In the genomic region with DNA sequence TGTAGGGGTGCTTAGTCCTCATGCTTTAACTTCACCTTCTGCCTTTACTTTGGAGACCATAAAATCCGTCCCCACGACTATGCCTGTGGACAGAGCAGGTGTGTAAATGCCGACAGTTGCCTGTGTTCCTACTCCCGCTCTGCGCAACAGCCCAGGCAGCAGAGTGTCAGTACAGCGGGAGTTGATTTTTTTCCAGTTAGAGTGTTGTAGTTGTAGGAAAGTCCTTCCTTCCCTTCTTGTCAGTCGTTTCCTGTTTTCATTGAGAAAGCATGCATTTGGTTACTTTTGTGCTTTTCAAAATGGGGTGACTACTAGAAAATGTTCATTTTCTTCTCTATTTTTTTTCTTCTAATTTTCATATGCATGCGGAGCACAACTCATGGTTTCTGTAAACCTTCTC, we compare ENCODE assay signal across 9 mouse cellular contexts. TPM values are rescaled to one million over a fixed set of nuclear protein-coding genes. Genes with fewer than 3 reads are reported as not detected.
DNase-seq lines count a peak whose midpoint lies in the region; ATAC-seq and TF ChIP-seq lines count a peak whose summit lies in the region.
"Had no signal": no experiment of that assay in that cellular context is flagged by ENCODE, and none has a peak within 500 bp of the region (broad histone marks: within the 10 kb centered on the region; RNA-seq: fewer than 3 reads in every experiment).

No protein-coding gene starts in this region.

- H3K9me3 ChIP-seq in heart, embryonic 16.5 days (replicated peaks; ENCODE audit: control insufficient read depth, low read length): no peaks in the 10 kb centered on the region
- H3K9me3 ChIP-seq in liver, postnatal 0 days (ENCODE audit: low read length): no peaks in the 10 kb centered on the region
- no peaks in the 10 kb centered on the region for H3K9me3 ChIP-seq in lung, postnatal 0 days (ENCODE audit: low read length)
- H3K9me3 ChIP-seq: limb, embryonic 10.5 days had no signal

- WGBS in heart, embryonic 16.5 days: 63% methylated on average over 8 of the region's 8 CpGs
- 41% methylated on average over 8 of the region's 8 CpGs for WGBS in liver, postnatal 0 days (ENCODE audit: insufficient replicate concordance)
- WGBS in lung, postnatal 0 days: 70% methylated on average over 8 of the region's 8 CpGs

- peaks cover 50% of the 10 kb centered on the region for H3K4me1 ChIP-seq in heart, embryonic 16.5 days (ENCODE audit: control insufficient read depth, insufficient read depth, low read length)
- peaks cover 16% of the 10 kb centered on the region for H3K4me1 ChIP-seq in liver, postnatal 0 days (ENCODE audit: insufficient read depth)
- peaks cover 6% of the 10 kb centered on the region; the same call in 1 of the 2 replicates for H3K4me1 ChIP-seq in lung, postnatal 0 days (ENCODE audit: insufficient read depth, low read depth, low read length)

- H3K27me3 ChIP-seq in heart, embryonic 16.5 days (ENCODE audit: control insufficient read depth, insufficient read depth, low read length): no peaks in the 10 kb centered on the region
- no peaks in the 10 kb centered on the region for H3K27me3 ChIP-seq in liver, postnatal 0 days (ENCODE audit: insufficient read depth, low read length)
- H3K27me3 ChIP-seq in lung, postnatal 0 days (replicated peaks; ENCODE audit: insufficient read depth, low read length): no peaks in the 10 kb centered on the region

- H3K9ac ChIP-seq in heart, embryonic 16.5 days (ENCODE audit: low read length): peak overlapping the region; percentile 98
- no peak overlapping the region for H3K9ac ChIP-seq in liver, postnatal 0 days (replicated peaks)
- H3K9ac ChIP-seq in lung, postnatal 0 days (replicated peaks; ENCODE audit: low read depth): no peak overlapping the region
- H3K9ac ChIP-seq: lung, embryonic 14.5 days had no signal

- TF ChIP-seq EP300 in liver, postnatal 0 days (IDR thresholded peaks at IDR 0.05; ENCODE audit: low read depth): no peak
- TF ChIP-seq EP300 in lung, postnatal 0 days (IDR thresholded peaks at IDR 0.05): no peak

- TF ChIP-seq CTCF in liver, postnatal 0 days (IDR thresholded peaks at IDR 0.05; ENCODE audit: low read depth): no peak
- no peak for TF ChIP-seq CTCF in lung, postnatal 0 days (IDR thresholded peaks at IDR 0.05)

- peak overlapping the region; percentile 94 for H3K27ac ChIP-seq in heart, embryonic 16.5 days (ENCODE audit: low read length)
- no peak overlapping the region for H3K27ac ChIP-seq in liver, postnatal 0 days (ENCODE audit: low read depth)
- no peak overlapping the region for H3K27ac ChIP-seq in lung, postnatal 0 days (ENCODE audit: low read length)

- peaks cover 60% of the 10 kb centered on the region for H3K36me3 ChIP-seq in heart, embryonic 16.5 days (ENCODE audit: control insufficient read depth, insufficient read depth)
- H3K36me3 ChIP-seq in liver, postnatal 0 days (replicated peaks; ENCODE audit: insufficient read depth, low read length): 0 out of 2 replicates have a peak, but pooled peaks cover 6% of the 10 kb centered on the region
- H3K36me3 ChIP-seq in lung, postnatal 0 days (ENCODE audit: insufficient read depth, low read length): no peaks in the 10 kb centered on the region; the same call in 1 of the 2 replicates

- H3K4me3 ChIP-seq in heart, embryonic 16.5 days (ENCODE audit: low read length): peak overlapping the region; percentile 17; the same call in 1 of the 2 replicates
- H3K4me3 ChIP-seq in liver, postnatal 0 days (ENCODE audit: low read depth, low read length): no peak overlapping the region
- H3K4me3 ChIP-seq in lung, postnatal 0 days (ENCODE audit: low read depth, low read length): no peak overlapping the region
- H3K4me3 ChIP-seq: limb, embryonic 10.5 days had no signal

- peak overlapping the region; percentile 86 for H3K4me2 ChIP-seq in heart, embryonic 16.5 days (ENCODE audit: low read depth, low read length)
- H3K4me2 ChIP-seq in liver, postnatal 0 days (ENCODE audit: low read depth, low read length): peak overlapping the region; percentile 27; the same call in 1 of the 2 replicates
- no peak overlapping the region; the same call in 1 of the 2 replicates for H3K4me2 ChIP-seq in lung, postnatal 0 days (replicated peaks; ENCODE audit: low read depth, low read length)
- H3K4me2 ChIP-seq: lung, embryonic 14.5 days had no signal

- ATAC-seq in heart, embryonic 16.5 days (replicated peaks; ENCODE audit: extremely low read depth, insufficient read depth, low FRiP score): no peak
- no peak for ATAC-seq in liver, postnatal 0 days
- peak; percentile 53 for ATAC-seq in common myeloid progenitor, adult 5-6 weeks (replicated peaks; ENCODE audit: low read depth, poor library complexity, severe bottlenecking)
- ATAC-seq in lung, postnatal 0 days: no peak

- DNase-seq in heart, adult 18-20 months: no peak
- DNase-seq in liver, postnatal 0 days: no peak
- no peak for DNase-seq in liver
- peak; percentile 56 for DNase-seq in induced T-regulatory cell, adult 2 months (ENCODE audit: low read depth)
- no peak for DNase-seq in lung, postnatal 0 days (ENCODE audit: low spot score)
- DNase-seq: lung, embryonic 14.5 days had no signal

RNA-seq across cellular contexts. Expression of gene Lbh, which starts 8.9 kb away (rescaled TPM):
- polyA plus RNA-seq in heart, embryonic 16.5 days (2015; fragmentation: Nextera tagmentation; extraction: Ambion mirVana): 28.4 and 30.1 TPM in 2 replicates
- 100 to 1,000 TPM; 432 to 483 TPM for total RNA-seq in heart, adult 18-20 months (2021)
- 0.79 and 0.94 TPM in 2 replicates for polyA plus RNA-seq in liver, postnatal 0 days (2015; fragmentation: Nextera tagmentation; extraction: Ambion mirVana)
- total RNA-seq in common myeloid progenitor, adult 5-6 weeks (2017): 18.0 and 18.1 TPM in 2 replicates
- 16.2 and 19.2 TPM in 2 replicates for polyA plus RNA-seq in lung, postnatal 0 days (2015; fragmentation: Nextera tagmentation; extraction: Ambion mirVana)
